Mouse (Mus musculus) megakaryocyte, embryonic 14.5 days (primary cell): ENCODE data around the gene Nsd1. TPM values are rescaled to one million over a fixed set of nuclear protein-coding genes. Genes with fewer than 3 reads are reported as not detected.
"Not testable (repeated sequence)": the region's sequence is repeated elsewhere in the genome, so short reads cannot be mapped to it uniquely, and the experiment has no call there.

Source experiments
- H3K27me3 ChIP-seq: replicated peaks from 2 replicates; pipeline ENCODE3; 2012; ENCODE audit warnings: inconsistent platforms
- H3K36me3 ChIP-seq: replicated peaks from 2 replicates; pipeline ENCODE3; 2012; ENCODE audit warnings: low read length, inconsistent platforms, mixed read lengths
- H3K4me1 ChIP-seq: 2 replicates; pipeline ENCODE4 v1.6.1; 2012; ENCODE audit warnings: inconsistent platforms
- H3K4me3 ChIP-seq: replicated peaks from 2 replicates; pipeline ENCODE3; 2012; ENCODE audit warnings: moderate library complexity, mild to moderate bottlenecking, inconsistent platforms
- H3K9me3 ChIP-seq: 2 replicates; pipeline ENCODE4 v1.6.1; 2012; ENCODE audit warnings: inconsistent platforms
- FLI1 ChIP-seq: IDR thresholded peaks from 2 replicates; pipeline ENCODE4 v1.6.1; 2012; ENCODE audit warnings: low read length, inconsistent platforms, mixed read lengths
- GATA1 ChIP-seq: IDR thresholded peaks from 3 replicates; pipeline ENCODE4 v1.6.1; 2012; ENCODE audit warnings: mixed read lengths, low read length, inconsistent platforms, borderline replicate concordance
- polyA plus RNA-seq: library from polyadenylated mRNA; stranded (reverse); fragments of >175 nt; gene quantifications from 2 replicates; pipeline ENCODE4 v1.2.3, GENCODE M21; 2012; ENCODE audit warnings: low replicate concordance; ENCODE audit not compliant: insufficient read depth

The Nsd1 gene
- polyA plus RNA-seq, 1 experiment, result 2.5 TPM

DNA sequence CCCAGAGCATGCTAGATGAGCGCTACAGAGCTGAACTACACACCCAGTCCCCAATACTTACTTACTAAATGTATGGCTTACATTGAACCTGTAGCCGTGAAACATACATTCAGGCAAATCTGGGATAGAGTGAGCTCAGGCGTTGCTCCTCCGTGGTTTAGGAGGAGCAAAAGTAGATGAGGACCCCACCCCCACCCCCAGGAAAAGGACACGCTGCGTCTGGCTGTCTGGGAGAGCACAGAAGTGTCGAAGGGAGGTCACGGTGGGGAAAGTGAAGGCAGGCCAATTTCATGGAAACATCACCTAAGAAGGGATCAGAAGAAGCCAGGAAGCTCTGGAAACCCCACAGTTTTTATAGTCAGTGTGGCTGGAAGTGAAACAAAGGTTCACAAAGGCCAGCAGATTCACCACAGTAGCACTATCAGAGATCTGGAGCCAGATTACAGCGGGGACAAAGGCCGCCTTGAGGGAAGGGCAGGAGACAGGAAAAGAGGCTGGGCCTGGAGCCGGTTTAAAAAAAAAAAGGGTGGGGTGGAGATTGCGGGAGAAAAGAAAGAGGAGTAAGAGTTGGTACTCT lies 20.0 kb upstream of the Nsd1 start:
- Histone ChIP-seq H3K36me3 (peaks cover 6% of the 10 kb centered on the region), H3K9me3 (peaks cover 6% of the 10 kb centered on the region; the same call in 1 of the 2 replicates), H3K4me1 (peaks cover 40% of the 10 kb centered on the region), H3K4me3 (peak overlapping the region; percentile 95), H3K27me3 (no peaks in the 10 kb centered on the region)
- TF ChIP-seq FLI1 (no peak), GATA1 (no peak)

DNA sequence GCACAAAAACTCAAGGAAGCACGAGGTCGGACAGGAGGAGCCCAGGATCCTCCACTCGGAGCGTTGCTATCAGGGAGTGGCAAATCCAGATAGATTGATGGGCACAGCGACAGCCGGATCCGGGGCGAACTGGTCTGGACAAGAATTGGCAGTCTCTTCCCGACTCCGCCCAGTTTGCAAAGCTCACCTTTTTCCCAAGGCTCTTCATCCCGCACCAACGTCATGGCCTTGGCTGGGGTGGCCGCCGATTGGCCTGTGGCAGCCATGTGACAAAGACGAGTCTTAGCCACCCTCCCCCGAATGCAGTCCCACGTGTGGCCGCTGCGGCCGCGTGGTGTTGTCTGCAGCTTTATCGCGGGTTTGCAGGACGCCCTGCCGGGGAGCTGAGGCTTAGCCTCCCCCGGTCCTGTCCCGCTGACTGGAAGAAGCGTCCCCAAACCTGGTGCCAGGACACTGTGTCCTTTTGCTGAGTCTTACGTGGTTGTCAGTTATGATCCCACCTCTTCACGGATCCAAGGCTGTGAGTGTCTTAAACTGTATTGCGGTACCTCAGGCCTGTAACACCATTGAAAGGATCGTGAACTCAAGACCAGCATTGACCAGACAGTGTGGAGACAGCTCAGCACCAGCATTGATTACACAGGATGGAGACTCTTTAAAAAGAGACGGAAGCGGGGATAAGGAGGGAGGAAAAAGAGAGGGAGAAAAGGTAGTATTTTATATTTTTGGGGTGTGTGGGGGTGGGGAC lies 19.3 kb upstream of the Nsd1 start:
- TF ChIP-seq GATA1 (peak; percentile 62; the same call in 1 of the 3 replicates), FLI1 (no peak)
- peak overlapping the region; percentile 95 for H3K4me3 ChIP-seq
- H3K9me3 ChIP-seq, result peaks cover 6% of the 10 kb centered on the region; the same call in 1 of the 2 replicates
- peaks cover 40% of the 10 kb centered on the region for H3K4me1 ChIP-seq
- H3K36me3 ChIP-seq, result peaks cover 6% of the 10 kb centered on the region
- H3K27me3 ChIP-seq, result no peaks in the 10 kb centered on the region

DNA sequence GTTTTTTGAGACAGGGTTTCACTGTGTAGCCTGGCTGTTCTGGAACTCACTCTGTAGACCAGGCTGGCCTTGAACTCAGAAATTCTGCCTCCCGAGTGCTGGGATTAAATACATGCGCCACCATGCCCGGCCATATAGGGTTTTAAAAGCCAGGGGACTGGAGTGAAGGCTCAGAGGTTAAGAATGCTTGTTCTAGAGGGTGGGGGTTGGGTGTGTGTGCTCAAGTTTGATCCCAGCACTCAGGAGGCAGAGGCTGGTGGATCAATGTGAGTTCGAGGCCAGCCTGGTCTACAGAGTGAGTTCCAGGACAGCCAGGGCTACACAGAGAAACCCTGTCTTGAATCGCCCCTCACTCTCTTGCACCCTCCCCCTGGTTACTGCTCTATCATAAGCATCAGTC lies 18.0 kb upstream of the Nsd1 start:
- Histone ChIP-seq H3K4me3 (no peak overlapping the region), H3K36me3 (peaks cover 6% of the 10 kb centered on the region), H3K9me3 (peaks cover 6% of the 10 kb centered on the region; the same call in 1 of the 2 replicates), H3K4me1 (peaks cover 40% of the 10 kb centered on the region), H3K27me3 (no peaks in the 10 kb centered on the region)
- TF ChIP-seq FLI1 (no peak), GATA1 (no peak)

DNA sequence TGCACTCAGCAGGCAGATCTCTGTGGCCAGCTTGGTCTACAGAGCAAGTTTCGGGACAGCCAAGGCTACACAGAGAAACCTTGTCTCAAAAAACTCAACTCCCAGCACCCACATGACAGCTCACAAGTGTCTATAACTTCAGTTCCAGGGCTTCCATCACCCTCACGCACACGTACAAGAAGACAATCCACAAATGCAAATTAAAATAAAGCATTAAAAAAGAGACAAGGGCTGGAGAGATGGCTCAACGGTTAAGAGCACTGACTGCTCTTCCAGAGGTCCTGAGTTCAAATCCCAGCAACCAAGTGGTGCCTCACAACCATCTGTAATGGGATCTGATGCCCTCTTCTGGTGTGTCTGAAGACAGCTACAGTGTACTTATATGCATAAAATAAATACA lies 6.8 kb upstream of the Nsd1 start:
- H3K27me3 ChIP-seq, H3K4me3 ChIP-seq, H3K9me3 ChIP-seq, H3K36me3 ChIP-seq: not testable (repeated sequence)
- peaks cover 29% of the 10 kb centered on the region for H3K4me1 ChIP-seq

DNA sequence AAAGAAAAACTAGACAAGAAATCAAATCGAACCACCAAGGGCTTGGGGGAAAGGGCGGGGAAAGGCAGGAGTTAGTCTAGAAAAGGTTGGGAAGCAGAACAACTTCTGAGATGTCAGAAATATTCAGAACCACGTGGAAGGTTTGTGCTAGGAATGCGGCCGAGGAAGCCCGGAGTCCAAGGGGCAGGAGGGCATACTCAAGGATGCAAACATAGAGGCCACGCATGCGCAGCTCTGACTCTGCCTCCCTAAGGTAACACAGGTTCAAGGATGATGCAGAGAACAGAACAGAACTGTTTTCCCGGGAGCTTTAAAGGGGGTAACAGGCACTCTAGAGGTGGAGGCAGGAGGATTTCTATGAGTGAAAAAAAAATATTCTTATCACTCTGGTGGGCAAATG lies 5.8 kb upstream of the Nsd1 start:
- H3K4me1 ChIP-seq, result peaks cover 39% of the 10 kb centered on the region

DNA sequence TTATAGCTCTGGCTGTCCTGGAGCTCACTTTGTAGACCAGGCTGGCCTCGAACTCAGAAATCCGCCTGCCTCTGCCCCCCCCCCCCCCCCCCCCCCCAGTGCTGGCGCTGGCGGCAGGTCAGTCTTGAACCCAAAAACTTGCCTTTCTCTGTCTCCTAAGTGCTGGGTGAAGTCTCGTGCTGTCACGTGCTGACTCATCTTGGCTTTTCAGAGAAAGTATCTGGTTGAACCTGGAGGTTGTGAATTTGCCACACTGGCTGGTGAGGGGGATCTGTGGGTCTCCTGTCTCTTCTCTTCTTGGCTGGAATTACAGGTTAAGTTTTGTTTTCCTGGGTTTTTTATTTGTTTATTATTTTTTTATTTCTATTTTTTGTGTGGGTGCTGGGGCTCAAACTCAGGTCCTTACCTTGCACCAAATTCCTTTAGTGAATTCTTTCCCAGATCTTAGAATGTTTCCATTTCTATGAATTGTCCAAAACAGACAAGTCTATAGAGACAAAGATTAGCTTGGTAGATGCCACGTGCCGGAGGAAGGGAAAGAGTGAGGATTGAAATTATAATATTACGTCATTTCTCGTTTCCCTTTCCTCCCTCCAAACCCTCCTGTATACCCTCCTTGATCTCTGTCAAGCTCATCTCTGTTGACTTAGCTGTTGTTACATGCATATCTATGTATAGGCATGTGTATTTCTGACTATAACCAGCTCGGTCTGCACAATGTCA lies 4.8 kb upstream of the Nsd1 start:
- TF ChIP-seq FLI1, result no peak
- TF ChIP-seq GATA1, result no peak
- Histone ChIP-seq H3K36me3 (peaks cover 3% of the 10 kb centered on the region), H3K27me3 (no peaks in the 10 kb centered on the region), H3K4me3 (no peak overlapping the region), H3K9me3 (peaks cover 14% of the 10 kb centered on the region), H3K4me1 (peaks cover 43% of the 10 kb centered on the region)

More for the DNA sequence above, 5.8 kb upstream of the Nsd1 start:
- Histone ChIP-seq H3K4me3 (no peak overlapping the region), H3K36me3 (no peaks in the 10 kb centered on the region), H3K27me3 (no peaks in the 10 kb centered on the region), H3K9me3 (peaks cover 3% of the 10 kb centered on the region; the same call in 1 of the 2 replicates)
- TF ChIP-seq FLI1 (no peak), GATA1 (no peak)

DNA sequence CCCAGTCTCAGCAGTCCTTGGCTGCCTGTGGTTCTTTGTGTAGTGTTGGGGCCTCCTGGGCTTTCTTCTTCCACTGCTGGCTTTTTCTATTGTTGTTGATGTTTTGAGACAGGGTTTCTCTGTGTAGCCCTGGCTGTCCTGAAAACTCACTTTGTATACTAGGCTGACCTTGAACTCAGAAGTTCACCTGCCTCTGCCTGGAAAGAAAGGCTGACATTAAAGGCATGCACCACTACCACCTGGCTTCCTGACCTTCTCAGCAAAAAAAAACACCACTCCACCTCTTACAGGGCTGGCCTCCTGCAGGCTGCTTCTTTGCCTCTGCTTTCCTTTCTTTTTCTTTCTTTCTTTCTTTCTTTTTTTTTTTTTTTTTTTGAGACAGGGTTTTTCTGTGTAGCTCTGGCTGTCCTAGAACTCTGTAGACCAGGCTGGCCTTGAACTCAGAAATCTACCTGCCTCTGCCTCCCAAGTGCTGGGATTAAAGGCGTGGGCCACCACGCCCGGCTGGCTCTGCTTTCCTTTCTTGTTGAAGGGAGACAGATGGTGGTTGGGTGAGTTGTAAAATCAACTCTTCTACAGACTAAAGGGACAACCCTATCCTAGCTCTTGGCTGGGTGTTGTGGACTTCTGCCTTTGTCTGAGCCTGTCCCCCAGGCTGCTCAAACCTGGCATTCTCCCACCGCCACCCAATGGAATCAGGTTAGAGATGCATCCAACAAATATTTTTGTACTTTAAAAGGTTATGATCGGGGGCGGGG lies 4.0 kb upstream of the Nsd1 start:
- Histone ChIP-seq H3K36me3 (peaks cover 5% of the 10 kb centered on the region), H3K27me3 (no peaks in the 10 kb centered on the region), H3K4me1 (peaks cover 45% of the 10 kb centered on the region), H3K4me3 (no peak overlapping the region), H3K9me3 (peaks cover 22% of the 10 kb centered on the region)
- TF ChIP-seq GATA1, result no peak
- no peak for TF ChIP-seq FLI1

DNA sequence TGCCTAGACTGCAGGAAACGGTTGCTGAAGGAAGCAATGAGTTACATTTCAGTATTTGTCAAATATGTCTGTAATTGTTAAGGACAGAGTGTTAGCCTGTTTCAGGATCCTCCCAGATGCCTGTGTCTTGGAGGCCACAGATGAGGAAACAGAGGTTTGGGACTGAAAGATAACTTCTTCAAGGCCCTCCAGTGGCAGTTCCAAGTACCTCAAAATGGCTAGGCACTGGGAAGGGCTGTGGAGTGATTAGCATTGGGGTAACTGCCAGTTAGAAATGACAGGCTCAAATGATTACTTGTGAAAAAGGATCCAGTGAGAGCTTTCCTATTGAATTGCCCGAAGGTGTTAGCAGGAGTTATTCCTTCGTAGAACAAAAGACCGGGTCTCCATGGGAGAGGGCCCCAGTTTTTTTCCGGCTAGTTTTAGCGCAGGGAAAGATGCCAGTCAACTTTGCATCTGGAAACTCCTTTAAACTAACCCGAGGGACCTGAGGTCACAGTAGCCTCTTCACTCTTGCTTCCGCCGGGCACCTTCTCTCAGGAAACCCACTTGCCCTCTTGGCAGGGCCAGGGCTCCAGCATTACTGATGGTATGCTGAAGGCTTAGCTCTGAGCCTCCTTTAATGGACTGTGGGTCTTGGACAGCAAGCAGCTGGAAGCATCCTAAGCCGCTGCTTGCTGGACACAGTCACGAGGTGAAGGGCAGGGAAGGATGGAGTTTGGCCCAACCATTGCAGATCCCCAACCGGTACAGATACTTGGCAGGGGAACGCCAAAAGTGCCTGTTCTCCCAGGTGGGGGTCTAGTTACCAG lies 539 bp upstream of the Nsd1 start:
- peaks cover 52% of the 10 kb centered on the region for H3K4me1 ChIP-seq
- TF ChIP-seq GATA1, result no peak
- no peak for TF ChIP-seq FLI1
- H3K27me3 ChIP-seq, result no peaks in the 10 kb centered on the region
- H3K9me3 ChIP-seq, result peaks cover 28% of the 10 kb centered on the region
- H3K36me3 ChIP-seq, result peaks cover 19% of the 10 kb centered on the region
- no peak overlapping the region for H3K4me3 ChIP-seq

DNA sequence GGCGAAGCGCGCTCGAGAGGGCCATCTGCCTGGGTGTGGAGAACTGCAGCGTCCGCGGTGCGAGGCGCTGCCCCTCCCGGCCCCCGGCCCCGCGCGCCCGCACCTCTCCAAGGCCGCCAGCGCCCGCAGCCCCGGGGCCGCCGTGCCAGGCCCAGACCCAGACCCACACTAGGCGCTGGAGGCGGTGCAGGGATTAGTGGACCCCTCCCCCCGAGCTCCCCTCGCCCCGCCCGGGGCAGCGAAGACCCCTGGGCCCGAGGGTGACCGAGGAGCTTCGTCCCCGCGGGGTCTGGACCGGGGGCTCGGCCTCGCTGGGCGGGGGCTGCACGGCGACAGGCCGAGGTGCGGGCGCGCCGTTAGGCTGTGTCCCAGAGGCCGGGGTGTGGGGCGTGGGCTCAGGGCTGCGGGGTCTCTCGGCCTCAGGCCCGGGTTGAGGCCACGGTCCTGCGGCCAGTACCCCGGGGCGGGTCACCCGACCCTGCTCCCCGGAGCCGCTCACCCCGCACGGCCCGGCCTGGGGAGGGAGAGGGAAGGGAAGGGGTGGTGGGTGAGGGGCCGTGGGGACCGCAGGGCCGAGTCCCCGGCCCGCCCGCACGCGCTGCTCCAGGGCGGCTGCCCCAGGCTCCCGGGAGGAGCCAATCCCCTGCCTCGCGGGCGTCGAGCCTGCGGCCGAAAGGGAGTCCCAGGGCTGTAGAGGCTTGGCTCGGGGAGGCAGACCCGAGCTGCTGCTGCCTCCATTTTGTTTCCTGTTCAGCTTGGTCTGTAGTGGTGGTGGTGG lies 800 bp downstream of the Nsd1 start:
- H3K36me3 ChIP-seq, result peaks cover 33% of the 10 kb centered on the region
- no peaks in the 10 kb centered on the region for H3K27me3 ChIP-seq
- H3K9me3 ChIP-seq, result peaks cover 28% of the 10 kb centered on the region
- peaks cover 59% of the 10 kb centered on the region for H3K4me1 ChIP-seq
- TF ChIP-seq GATA1, result no peak
- no peak for TF ChIP-seq FLI1
- H3K4me3 ChIP-seq, result peak overlapping the region; percentile 99
